Mouse (Mus musculus) ovary, postnatal 36 days (tissue): ENCODE measurements at regions not wholly inside any gene's neighbourhood (a gene's known extent, or its start where the extent isn't known, plus 50 kb on each side); places are given as distances from the start of the nearest gene placed in this dataset.

Source experiments
- DNase-seq: peaks from one replicate; pipeline ENCODE4 v3.0.0; 2022; ENCODE audit warnings: low spot score, mixed read lengths

DNA sequence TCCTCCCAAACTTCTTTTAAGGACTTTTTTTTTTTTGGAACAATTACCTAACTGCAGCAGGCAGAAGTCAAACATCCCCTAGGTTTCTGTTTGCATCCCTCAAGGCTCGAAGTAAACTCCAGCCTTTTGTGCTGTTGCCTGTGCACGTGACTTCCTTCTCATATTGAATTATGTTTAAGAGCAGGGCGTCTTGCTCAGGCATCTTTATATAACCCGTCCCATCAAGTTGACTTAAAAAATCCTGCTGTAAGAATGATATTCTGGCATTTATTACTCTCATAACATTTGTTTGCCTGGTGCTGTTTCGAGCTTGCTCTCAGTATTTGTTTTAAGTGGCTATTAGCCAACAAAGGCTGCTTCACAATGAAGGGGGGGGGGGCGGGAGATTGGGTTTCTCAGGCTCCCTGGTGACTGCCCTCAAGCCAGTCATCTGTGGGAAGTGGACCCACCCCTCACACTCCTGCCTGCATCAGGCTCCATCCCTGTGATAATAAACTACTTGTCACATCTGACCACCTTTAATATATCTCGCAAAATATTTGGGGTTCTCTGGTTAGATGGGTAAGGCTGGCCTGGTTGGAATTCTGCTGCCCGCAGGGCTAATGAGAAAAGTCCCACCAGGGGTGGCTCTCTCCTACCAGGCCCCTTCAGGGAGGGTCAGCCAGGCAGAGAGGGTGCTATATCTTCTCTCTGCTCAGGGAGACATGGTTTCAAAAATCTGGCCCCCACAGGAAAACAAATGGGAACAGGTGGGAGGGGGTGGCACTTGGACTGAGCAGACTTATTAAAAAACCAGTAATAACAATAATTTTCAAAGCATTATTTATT is 277.1 kb upstream of the Atp5g3 start:
- no peak for DNase-seq

DNA sequence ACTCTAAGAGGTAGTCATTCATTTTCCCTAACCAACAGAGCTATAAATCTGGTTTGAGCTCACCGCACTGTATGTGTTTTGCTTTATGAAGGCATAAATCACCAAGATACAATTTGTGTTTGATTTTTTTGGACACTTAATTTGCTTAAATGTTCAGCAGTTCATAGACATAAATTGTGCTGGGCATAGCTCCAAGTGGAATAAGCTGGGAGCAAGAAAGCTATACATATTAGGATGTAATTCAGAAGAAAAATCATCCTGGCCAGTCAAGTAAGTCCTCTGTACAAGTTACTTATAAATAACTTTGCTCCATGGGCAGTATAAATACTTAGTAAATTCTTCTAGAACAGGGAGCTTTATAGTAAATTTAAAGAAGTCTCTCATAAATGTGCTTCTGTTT is 267.0 kb upstream of the Atp5g3 start:
- no peak for DNase-seq

DNA sequence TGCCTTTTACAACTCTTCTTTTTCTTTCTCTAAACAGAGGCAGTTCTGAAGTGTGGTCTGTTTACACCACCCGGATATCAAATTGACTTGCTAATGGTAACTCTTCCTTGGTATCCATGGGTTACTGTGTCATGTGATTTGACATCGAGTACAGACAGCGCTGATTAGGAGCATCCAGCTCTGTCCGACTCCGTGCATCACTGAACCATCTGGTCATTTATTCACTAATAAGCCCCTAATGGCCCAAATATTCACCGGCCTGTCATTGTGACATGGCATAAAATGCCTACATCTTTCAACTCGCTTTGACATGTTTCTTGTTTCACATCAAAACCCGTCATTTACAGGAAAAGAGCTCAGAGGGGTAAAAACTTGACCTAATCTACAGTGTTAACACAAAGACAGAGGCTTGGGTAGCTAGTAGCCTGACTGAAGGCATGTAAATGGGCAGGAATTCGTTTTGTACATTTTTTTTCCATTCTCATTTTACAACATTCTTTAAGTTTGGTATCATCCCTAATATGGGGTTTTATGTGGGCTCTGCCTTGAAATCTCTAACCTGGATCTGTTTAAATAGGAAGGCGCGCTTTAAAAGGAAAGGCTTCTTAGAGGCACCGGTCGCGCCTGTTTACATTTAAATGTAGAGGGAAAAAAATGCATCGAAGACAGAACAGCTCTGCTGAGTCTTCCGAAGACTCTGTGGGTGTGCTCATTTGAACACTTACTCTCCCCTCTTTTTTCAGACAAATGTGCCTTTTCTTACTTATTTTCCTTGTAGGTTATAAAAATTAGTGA is 257.8 kb upstream of the Atp5g3 start:
- no peak for DNase-seq

DNA sequence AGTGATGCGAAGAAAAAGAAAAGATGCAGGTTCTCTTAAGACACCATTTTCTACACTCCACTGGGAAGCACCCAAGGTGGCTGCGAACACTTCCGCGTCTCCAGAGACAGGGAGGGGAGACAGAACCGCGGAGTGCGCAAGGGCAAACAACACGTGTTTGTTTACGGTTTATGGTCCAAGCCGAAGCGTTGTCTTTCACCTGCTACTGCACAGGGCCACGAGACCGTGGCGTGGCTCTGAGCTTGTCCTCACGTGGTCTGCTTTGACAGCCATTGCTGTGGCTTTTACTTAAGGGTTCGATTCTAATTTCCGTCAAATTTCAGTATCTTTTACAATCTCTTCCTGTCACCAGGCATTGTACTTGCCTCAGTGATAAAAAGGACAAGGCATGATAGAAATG is 257.2 kb upstream of the Atp5g3 start:
- DNase-seq, result no peak

DNA sequence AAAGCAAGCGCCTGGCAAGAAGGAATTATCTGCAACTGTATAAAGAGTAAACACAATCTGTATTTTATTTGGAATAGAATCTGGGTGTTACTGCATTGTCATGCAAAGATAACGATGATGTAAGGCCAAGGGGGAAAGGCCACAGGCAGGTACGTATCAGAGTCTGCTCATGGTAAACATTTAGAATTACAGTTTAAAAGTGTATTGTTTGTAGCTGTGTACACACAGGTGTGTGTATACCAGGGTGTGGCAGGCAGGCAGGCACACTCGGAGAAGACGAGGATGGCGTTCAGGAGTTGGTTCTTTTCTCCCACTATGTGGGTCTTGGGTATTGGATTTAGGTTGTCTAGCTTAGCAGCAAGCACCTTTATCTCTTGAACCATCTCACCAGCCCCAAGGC is 242.9 kb upstream of the Atp5g3 start:
- DNase-seq, result no peak

DNA sequence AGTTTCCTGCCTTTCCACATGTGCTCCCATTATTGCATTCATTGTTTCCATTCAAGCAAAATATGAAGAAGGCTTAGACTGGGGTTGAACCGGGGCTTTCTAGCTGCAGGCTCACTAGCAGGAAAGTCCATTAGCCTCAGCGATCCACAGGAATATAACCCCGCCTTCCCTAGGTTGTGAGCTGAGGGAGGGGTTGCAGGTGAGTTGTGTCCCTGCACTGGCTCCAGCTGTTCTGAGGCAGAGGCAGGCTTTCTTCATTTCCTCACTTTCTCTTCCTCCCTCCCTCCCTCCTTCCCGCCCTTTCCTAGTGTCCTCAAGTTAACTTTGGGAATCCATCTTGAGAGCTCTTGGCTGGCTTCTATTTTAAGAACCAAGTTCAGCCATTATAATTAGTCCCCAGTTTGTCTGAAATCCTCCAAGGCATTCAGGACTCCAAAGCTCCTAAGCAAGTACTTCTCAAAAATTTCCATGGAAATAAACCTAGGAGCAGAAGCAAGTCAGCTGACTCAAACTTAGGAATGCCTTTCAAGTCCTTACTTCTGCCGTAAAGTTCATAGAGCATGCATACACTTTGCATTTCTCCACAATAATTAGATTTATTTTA is 242.2 kb upstream of the Atp5g3 start:
- DNase-seq, result no peak

DNA sequence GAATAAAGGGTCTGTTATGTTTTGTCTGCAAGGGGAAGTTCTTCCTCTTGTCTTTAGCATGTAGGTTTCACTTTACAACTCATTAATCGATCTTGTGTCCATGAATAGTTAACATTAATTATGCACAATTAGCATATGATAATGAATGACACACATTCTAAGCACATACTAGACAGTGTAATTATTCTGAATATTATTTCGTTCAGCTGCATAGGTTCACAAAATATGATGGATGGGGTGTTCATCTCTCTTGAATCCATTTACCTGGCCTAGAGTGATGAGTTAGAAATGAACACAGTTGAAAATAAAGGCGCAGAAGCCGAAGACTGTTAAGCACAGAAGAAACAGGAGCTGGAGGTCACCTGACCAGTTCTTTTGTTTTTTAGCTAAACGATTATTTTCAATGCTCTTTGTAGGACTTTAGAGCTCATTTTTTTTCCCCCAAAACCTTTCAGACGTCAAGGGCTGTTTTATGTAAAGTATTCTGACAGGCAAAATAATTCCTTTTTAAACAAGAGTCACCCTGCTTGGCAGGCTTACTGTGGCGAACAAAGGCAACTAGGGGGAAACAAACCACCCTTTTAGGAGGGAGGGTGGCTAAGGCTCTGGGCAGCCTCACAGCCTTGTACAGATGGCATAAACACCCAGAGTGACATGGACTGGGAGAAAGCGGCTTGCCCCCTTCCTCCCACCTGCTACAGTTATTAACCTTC is 241.6 kb upstream of the Atp5g3 start:
- no peak for DNase-seq

DNA sequence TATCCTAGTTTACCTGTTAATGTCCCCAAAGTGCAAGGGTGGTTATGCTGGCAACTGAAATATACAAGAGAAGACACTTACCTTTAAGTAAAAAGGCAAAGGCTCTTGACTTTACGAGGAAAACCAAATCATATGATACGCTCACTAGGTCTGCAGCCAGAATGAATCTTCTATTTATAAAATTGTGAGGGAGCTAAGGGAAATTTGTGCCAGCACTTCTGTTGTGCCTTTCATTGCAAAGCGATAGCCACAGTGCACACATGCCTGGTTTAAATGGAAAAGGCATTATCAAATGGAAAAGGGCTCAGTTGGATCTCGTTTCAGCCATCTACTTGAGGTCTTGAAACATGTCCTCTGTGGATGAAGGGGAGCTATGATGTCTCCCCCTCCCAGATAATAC is 236.1 kb upstream of the Atp5g3 start:
- no peak for DNase-seq

DNA sequence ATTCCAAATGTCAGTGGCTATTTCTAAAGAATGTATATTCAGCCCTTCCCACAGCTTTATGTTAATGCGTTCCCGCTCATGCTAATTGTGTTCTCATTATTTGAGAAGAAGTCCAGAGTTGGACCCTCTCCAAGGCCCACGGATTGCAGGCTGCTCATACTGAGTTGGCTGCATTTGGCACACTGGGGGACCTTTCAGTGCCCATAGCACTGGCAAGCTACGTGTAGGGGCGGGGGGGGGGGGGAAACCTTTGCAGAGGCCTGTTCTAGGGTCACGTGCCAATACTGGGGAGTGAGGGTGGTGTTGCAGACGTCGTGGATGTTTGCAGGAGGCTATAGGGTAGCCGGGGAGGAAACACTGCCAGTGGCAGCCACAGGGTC is 225.5 kb upstream of the Atp5g3 start:
- DNase-seq, result no peak

DNA sequence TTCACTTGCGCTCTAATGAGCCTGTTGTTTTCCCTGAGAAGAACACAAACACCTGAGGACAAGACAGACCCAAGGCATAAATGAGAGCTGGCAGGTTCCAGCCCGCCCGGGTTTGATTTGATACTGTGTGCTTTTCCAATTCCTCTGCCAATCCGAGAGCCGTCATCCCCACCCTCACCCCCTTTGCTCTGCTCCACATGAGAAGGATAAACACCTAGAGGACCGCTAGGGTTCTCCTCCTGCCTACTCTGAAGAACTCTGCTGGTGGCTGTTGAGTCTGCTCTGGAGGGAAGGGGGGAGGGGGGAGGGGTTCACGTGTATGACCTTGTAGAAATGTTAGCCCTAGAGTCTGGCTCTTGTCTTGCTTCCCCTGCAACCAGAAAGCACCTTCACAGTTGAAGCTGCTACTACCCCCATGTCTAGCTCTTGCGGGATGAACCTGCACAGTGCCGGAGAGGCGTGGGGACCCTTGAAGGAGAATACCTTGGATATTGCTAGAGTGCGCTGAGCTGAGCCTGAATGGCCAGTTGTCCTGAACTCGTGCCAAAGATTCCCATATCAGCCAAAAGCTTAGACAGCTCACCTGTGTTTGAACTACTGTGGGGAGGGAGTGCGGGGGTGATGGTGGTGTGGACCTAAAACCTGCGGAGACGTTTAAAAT is 225.0 kb upstream of the Atp5g3 start:
- no peak for DNase-seq

DNA sequence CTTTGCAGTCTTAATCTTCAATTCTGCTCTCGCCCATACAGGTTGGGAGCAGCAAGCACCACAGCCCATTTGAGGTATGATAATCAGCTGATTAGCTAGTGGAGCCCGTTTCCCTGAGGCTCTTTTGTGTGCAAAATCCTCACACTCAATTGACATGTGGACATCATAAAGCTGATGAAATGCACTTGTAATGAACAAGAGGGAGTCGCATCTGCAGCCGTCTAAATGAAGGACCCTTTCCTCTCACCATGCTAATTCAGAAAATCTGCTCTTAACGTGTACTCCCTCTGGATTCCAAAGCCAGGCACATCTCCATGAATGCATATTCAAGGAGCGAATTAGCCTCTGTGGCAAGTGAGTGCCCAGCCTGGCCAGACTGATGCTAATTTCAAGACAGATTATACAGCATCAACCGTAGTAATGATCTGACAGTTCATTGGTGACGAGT is 219.0 kb upstream of the Atp5g3 start:
- no peak for DNase-seq

DNA sequence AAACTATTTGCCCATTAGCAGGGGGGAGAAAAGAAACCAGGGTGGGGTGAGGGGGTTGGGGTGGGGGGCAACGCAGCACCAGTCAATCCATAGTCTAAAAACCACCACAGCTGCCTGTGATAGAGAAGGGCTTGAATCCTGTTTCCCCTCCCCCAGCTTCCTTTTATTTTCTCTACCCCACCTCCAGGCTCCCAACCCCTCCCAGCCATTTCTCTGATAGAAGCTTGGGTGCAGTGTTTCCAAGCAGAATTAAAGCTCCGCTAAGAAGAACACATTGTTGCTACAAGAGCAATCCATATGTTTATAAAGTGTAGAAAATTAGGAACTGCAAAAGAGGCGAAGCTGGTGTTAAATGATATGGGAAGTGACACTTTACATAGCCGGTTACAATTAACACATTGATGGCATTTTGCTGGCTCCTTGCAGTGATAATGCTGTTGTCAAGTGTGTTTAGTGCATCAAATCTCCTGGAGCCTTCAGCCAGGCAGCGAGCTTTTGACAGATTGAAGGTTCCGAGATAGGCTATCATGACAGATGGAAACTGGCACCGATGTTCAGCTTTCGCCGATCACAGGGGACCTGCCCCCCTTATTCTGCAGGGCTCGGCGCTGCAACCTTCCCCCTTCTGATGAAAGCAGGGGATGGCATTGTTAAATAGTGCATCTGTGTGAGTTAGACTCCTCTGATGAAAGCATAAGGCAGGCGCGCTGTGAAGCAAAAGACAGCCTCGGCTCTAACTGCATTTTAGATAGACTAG is 217.8 kb upstream of the Atp5g3 start:
- DNase-seq, result no peak

DNA sequence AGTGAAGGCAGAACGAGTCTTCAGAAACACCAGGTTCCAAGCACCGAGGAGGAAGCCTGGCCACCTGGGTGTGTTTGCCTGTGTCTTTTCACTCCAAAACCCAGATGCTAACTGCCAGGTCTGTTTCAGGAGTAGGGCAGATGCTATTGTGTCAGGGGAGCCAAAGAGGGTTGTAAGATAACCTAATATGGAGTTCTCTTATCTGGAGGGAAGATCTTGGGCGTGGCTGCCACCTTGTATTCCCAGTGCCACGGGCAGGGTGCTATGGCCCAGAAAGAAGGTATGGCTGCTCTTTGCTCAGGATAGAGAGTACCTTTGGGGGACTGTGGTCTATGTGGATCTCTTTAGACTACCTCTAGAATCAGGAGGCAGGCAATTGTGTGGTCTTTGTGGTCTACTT is 216.0 kb upstream of the Atp5g3 start:
- DNase-seq, result no peak

DNA sequence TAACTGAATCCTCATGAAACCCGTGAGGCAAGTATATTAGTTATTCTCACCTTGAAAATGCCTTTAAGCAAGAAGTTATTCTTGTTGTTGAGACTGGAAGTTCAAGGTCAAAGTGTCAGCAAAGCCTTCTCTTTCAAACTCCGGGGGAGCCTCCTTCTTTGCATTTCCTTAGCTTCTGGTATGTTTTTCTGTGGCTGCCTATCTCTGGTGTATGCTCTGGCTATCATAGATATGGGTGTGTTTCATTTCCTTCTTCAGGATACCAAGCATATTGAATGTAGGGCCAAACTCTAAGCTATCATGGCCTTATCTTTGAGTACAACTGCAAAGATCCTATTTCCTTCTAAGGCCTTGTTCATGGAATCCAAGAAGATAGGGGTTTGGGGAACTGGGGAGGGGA is 213.1 kb upstream of the Atp5g3 start:
- DNase-seq, result no peak

DNA sequence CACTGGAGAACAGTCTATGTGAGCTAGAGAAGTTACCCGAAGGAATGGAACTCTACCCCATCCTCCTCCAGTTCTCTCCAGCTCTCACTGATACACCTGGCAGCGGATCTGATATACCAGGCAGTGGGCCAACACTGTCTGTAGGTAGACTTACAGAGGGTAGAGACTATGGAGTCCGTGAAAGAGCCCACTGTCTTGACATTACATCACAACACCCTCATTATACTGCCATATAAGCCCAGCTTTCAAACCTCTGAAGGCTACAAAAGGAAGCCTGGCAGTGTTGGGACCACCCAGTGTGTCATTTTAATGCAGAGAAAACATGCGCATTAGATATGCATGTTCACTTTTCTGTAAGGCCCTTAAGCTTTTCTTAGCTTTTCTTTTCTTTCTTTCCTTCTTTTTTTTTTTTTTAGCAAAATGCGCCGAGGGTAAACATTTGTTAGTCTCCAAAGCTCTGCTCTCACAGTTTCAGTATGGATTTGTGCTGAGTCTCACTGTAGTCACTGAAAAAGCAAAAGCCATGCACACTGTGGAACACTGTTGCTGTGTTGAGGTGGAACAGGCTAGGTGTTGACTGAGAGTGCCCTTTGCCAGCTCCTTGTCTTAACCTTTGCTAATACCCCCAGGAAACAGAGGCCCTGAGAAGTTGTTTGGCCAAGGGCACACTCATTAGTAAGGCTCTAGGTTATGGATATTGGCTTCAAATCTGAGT is 212.4 kb upstream of the Atp5g3 start:
- DNase-seq, result no peak

DNA sequence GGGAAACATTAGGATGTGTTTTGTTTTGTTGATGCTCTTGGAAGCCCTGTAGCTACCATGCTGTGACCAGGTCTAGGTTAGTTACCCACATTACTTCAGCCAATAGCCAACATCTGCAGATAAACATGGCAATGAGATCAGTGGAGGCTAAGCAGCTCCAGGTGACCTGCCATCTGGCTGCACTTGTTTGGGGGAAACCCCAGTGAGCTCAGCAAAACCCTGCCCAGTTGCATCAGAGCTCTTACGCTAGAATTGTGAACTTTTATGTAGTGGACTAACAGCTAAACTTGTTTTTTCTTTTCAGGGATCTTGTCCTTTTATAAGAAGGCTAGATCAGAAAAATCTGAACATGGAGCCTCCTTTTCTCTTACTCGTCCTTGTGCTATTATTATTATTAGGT is 211.8 kb upstream of the Atp5g3 start:
- no peak for DNase-seq

DNA sequence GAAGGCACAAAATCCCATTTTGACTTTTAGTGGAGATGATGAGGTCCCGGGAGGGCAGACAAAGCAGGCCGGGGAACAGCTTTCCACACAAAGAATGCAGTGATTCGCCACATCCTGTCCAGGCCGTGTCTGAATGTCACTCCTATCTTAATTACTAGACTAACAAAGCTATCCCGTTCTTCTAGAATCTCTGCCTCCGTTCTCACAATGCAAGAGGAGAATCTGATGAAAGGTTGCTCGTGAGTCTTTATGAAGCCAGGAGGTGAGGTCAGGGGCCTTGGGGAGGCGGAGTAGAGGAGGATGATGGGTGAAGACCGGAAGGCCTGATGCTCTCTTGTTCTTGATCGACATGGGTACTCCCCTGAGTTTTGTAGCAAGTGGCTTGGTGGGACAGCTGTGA is 208.9 kb upstream of the Atp5g3 start:
- DNase-seq, result no peak

DNA sequence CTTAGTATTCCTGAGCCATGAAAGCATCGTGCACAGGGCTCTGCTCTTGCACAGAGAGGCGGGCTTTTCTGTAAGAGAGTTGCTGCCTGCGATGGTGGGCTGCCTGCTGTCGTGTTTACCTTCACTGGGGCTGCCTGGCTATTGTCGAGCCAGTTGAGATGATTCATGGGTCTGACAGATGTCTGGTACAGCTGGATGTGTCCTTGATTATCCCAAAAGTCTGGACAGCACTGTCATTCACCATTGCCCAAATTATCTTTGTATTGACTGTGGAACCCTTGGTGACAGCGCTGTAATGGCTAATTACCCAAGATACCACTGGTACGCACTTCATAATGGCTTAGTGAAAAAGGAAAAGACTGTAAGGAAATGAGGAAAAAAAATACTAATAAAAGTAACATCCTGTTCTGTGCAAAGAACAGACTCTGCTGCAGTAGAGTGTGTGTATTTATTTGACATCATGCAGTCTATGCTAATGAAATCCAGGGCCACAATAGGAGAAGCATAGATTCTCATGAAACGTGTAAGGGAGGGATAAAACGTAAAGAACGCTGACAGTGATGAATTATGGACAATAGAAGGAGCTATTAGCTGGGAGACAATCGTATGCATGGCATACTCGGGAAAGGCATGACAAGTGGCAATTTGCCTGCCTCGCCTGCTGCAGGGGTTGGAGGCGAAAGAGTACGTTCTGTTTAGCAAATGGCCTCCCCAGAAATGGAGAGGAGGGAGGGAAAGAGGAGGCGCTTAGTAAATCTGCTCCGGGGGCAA is 208.2 kb upstream of the Atp5g3 start:
- no peak for DNase-seq

DNA sequence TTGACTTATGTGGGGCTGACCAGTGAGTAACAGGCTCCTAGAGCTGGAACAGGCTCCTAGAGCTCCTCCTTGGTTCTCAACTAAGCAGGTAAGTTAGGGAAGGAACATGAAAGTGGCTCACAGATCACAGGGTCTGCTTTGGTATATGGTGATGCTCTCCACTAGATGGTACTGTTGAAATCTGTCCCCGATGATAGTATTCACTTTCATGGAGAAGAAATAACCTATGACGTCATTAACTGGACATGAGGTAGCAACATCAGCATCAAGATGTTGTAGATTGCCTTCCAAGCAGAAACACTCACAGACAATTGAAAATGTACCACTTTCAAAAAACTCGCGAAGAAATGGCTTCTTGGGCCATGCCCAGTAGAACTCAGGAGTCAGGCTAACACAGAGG is 195.3 kb upstream of the Atp5g3 start:
- no peak for DNase-seq
